Mouse (Mus musculus) myocyte (in vitro differentiated cells): ENCODE data around the gene Bend3. TPM values are rescaled to one million over a fixed set of nuclear protein-coding genes. Genes with fewer than 3 reads are reported as not detected.

Experiments
- H3K27me3 ChIP-seq: one replicate; pipeline ENCODE4 v1.6.1; 2011; ENCODE audit not compliant: control insufficient read depth, insufficient read depth, insufficient read length
- H3K36me3 ChIP-seq: one replicate; pipeline ENCODE4 v1.6.1; 2011; ENCODE audit not compliant: control insufficient read depth, insufficient read depth
- H3K4me2 ChIP-seq: one replicate; pipeline ENCODE4 v1.6.1; 2011; ENCODE audit warnings: low read depth, control low read depth
- H3K4me3 ChIP-seq: one replicate; pipeline ENCODE4 v1.5.1; 2011; ENCODE audit warnings: mild to moderate bottlenecking, control low read depth, moderate library complexity
- H3K79me2 ChIP-seq: one replicate; pipeline ENCODE4 v1.6.1; 2011; ENCODE audit not compliant: control insufficient read depth, insufficient read depth
- H3ac ChIP-seq: one replicate; pipeline ENCODE4 v1.6.1; 2011; ENCODE audit not compliant: control insufficient read depth, insufficient read length
- CEBPB ChIP-seq: IDR thresholded peaks from 2 replicates; pipeline ENCODE4 v1.6.1; 2011; ENCODE audit warnings: mild to moderate bottlenecking, moderate library complexity; ENCODE audit not compliant: poor library complexity, insufficient read depth, severe bottlenecking
- E2F4 ChIP-seq: IDR thresholded peaks from one replicate; pipeline ENCODE4 v1.6.1; 2011; ENCODE audit warnings: mild to moderate bottlenecking, control low read depth, moderate library complexity; ENCODE audit not compliant: insufficient read depth
- MAX ChIP-seq: IDR thresholded peaks from one replicate; pipeline ENCODE4 v1.6.1; 2011; ENCODE audit warnings: low read depth, mild to moderate bottlenecking, control low read depth
- MYOD1 ChIP-seq, 3 experiments: IDR thresholded peaks; one replicate each; pipeline ENCODE4 v1.6.1; 2011; ENCODE audit warnings: control low read depth in 2 of 3, low read depth in 2 of 3, mild to moderate bottlenecking in 2 of 3, moderate library complexity in 1 of 3; ENCODE audit not compliant: insufficient read length in 2 of 3, control insufficient read depth in 1 of 3
- MYOG ChIP-seq, 3 experiments: IDR thresholded peaks; one replicate each; pipeline ENCODE4 v1.6.1; 2011; ENCODE audit warnings: control low read depth in 2 of 3, low read depth in 2 of 3, mild to moderate bottlenecking in 2 of 3; ENCODE audit not compliant: insufficient read length in 2 of 3, control insufficient read depth in 1 of 3, insufficient read depth in 1 of 3
- POLR2A ChIP-seq: IDR thresholded peaks from one replicate; pipeline ENCODE4 v1.6.1; 2011; ENCODE audit warnings: low read depth, mild to moderate bottlenecking, control low read depth, moderate library complexity; ENCODE audit not compliant: insufficient read length
- POLR2AphosphoS2 ChIP-seq: IDR thresholded peaks from one replicate; pipeline ENCODE4 v1.6.1; 2011; ENCODE audit warnings: low read depth, control low read depth; ENCODE audit not compliant: insufficient read length
- REST ChIP-seq: IDR thresholded peaks from one replicate; pipeline ENCODE4 v1.6.1; 2011; ENCODE audit warnings: mild to moderate bottlenecking, control low read depth, moderate library complexity; ENCODE audit not compliant: insufficient read depth, insufficient read length
- SRF ChIP-seq: IDR thresholded peaks from one replicate; pipeline ENCODE4 v1.6.1; 2011; ENCODE audit warnings: low read depth; ENCODE audit not compliant: control insufficient read depth, insufficient read length
- TCF12 ChIP-seq: IDR thresholded peaks from one replicate; pipeline ENCODE4 v1.6.1; 2011; ENCODE audit warnings: mild to moderate bottlenecking, control low read depth; ENCODE audit not compliant: poor library complexity, insufficient read depth, severe bottlenecking
- TCF3 ChIP-seq: IDR thresholded peaks from one replicate; pipeline ENCODE4 v1.6.1; 2011; ENCODE audit warnings: low read depth, control low read depth; ENCODE audit not compliant: insufficient read length
- USF1 ChIP-seq: IDR thresholded peaks from one replicate; pipeline ENCODE4 v1.6.1; 2011; ENCODE audit warnings: low read depth, mild to moderate bottlenecking, control low read depth, moderate library complexity
- polyA plus RNA-seq: library from polyadenylated mRNA; unstranded; fragments of >200 nt; fragmentation: generic; extraction: Trizol; gene quantifications from one replicate; pipeline ENCODE4 v1.2.1, GENCODE M21; 2012; ENCODE audit warnings: missing spikeins

The Bend3 gene
- polyA plus RNA-seq, 1 experiment = 3.0 TPM

DNA sequence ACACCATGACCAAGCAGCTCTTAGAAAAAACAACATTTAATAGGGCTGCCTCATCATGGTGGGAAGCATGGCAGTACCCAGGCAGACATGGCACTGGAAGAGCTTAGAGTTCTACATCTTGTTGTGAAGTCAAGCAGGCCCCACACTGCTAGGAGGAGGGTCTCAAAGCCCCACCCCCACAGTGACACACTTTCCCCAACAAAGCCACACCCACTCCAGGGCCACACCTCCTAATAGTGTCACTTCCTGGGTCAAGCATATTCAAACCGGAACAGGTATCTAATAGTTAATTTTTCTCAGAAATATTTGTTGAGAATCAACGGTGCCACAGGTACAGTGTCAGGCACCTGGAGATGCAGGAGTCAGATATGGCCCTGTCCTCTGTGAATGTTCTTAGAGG, 12.4 kb upstream of the Bend3 start:
- Histone ChIP-seq H3K4me2 (no peak overlapping the region), H3K4me3 (no peak overlapping the region), H3K36me3 (no peaks in the 10 kb centered on the region), H3ac (no peak overlapping the region), H3K27me3 (no peaks in the 10 kb centered on the region), H3K79me2 (no peaks in the 10 kb centered on the region)
- TF ChIP-seq E2F4 (no peak), CEBPB (no peak), TCF3 (no peak), SRF (no peak)

DNA sequence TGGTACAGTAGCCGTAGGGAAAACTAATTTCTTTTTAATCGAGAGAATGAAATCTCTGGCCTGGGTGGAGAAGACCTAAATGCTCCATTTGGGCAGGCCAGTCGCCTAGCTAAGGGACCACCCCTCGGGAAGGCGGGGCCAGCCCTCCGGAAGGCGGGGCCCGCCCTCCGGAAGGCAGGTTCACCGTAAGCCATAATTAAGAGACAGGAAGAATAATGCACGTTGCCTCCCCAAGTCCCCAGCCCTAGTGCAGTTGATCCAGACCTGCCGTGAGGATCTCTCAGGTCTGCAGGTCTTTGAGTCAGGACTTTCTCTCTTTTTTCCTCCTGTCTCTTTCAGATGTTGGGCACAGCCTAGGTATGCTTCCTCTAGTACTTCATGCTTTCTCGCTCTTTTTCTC, 11.0 kb upstream of the Bend3 start:
- no peak for TF ChIP-seq CEBPB
- TF ChIP-seq SRF = no peak
- TF ChIP-seq MAX = no peak
- no peak for TF ChIP-seq USF1
- no peak for TF ChIP-seq TCF12
- no peak for TF ChIP-seq POLR2AphosphoS2
- no peak for TF ChIP-seq POLR2A
- no peak for TF ChIP-seq REST
- no peak for TF ChIP-seq E2F4
- TF ChIP-seq MYOD1 (IDR thresholded peaks at IDR 0.05; ENCODE audit: control insufficient read depth in 1 of 3, insufficient read length in 2 of 3, low read depth in 2 of 3) = no peak
- TF ChIP-seq TCF3 = no peak
- TF ChIP-seq MYOG (IDR thresholded peaks at IDR 0.05; ENCODE audit: control insufficient read depth in 1 of 3, insufficient read depth in 1 of 3, insufficient read length in 2 of 3, low read depth in 2 of 3) = no peak
- no peaks in the 10 kb centered on the region for H3K27me3 ChIP-seq
- no peaks in the 10 kb centered on the region for H3K79me2 ChIP-seq
- no peak overlapping the region for H3ac ChIP-seq
- no peaks in the 10 kb centered on the region for H3K36me3 ChIP-seq
- no peak overlapping the region for H3K4me2 ChIP-seq
- H3K4me3 ChIP-seq = no peak overlapping the region

DNA sequence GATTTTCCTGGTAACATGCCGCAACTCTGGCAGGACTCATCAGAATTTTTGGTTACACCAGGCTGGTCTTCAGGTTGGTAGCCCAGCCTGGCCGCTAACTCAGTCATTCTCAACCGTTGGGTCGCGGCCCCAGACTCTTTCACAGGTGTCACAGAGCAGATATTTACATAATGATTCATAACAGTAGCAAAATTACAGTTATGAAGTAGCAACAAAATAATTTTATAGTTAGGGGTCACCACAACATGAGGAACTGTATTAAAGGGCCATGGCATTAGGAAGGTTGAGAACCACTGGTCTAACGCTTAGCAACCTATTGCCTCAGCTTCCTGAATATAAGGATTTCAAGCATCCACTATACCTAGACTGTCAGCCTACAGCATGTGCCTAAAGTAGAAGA, 10.3 kb upstream of the Bend3 start:
- no peaks in the 10 kb centered on the region for H3K79me2 ChIP-seq
- no peak overlapping the region for H3ac ChIP-seq
- H3K4me2 ChIP-seq = no peak overlapping the region
- TF ChIP-seq MYOD1 (IDR thresholded peaks at IDR 0.05; ENCODE audit: control insufficient read depth in 1 of 3, insufficient read length in 2 of 3, low read depth in 2 of 3) = no peak
- no peaks in the 10 kb centered on the region for H3K27me3 ChIP-seq
- H3K36me3 ChIP-seq = no peaks in the 10 kb centered on the region
- no peak overlapping the region for H3K4me3 ChIP-seq

DNA sequence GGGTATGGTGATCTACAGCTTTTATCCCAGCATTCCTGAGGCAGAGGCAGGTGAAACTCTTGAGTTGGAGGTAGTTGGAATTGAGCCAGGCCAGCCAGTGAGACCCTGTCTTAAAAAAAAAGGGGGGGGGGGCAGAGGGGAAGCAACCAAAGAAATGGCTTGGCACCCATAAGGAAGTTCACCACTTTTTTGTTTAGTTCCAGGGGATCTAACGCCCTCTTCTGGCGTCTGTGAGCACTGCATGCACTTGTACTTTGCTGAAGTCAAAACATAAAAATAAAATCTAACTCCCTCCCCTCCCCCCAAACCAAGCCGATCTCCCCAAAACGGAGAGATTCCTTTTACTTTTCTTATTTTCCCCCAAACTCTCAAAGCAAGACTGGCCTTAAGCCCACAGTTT, 3.3 kb upstream of the Bend3 start:
- Histone ChIP-seq H3ac (no peak overlapping the region), H3K4me2 (no peak overlapping the region), H3K79me2 (peaks cover 5% of the 10 kb centered on the region), H3K4me3 (no peak overlapping the region), H3K27me3 (no peaks in the 10 kb centered on the region), H3K36me3 (no peaks in the 10 kb centered on the region)
- TF ChIP-seq E2F4 (no peak), MAX (no peak), USF1 (no peak), MYOG (IDR thresholded peaks at IDR 0.05; ENCODE audit: control insufficient read depth in 1 of 3, insufficient read depth in 1 of 3, insufficient read length in 2 of 3, low read depth in 2 of 3) (no peak), TCF12 (no peak), POLR2AphosphoS2 (no peak), POLR2A (no peak), REST (no peak), CEBPB (no peak)

DNA sequence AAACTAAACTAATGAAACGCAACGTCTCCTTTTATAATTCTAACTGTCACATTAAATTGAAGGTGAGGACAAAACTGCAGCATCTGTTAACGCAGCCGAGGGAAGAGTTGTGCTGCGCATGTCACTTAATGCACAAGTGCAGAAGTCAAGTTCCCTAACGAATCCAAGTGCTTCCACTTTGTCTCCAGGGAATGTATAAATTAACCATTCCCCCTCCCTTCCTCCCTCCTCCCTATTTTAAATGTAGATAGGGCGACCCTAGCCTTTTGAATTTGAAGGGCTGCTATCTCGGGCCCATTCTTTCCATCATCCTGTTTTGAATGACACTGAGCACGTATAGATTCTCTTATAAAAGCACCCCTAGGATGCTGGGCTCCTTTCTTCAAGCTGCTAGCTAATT, 1.2 kb upstream of the Bend3 start:
- peak overlapping the region; percentile 69 for H3K4me2 ChIP-seq
- TF ChIP-seq USF1 = no peak
- no peak for TF ChIP-seq POLR2A
- TF ChIP-seq E2F4 = no peak
- TF ChIP-seq MAX = no peak
- TF ChIP-seq TCF12 = no peak
- TF ChIP-seq SRF = no peak
- TF ChIP-seq CEBPB = no peak
- TF ChIP-seq POLR2AphosphoS2 = no peak
- TF ChIP-seq MYOG (IDR thresholded peaks at IDR 0.05; ENCODE audit: control insufficient read depth in 1 of 3, insufficient read depth in 1 of 3, insufficient read length in 2 of 3, low read depth in 2 of 3) = no peak
- no peak for TF ChIP-seq TCF3
- no peak for TF ChIP-seq MYOD1 (IDR thresholded peaks at IDR 0.05; ENCODE audit: control insufficient read depth in 1 of 3, insufficient read length in 2 of 3, low read depth in 2 of 3)
- TF ChIP-seq REST = no peak
- no peak overlapping the region for H3ac ChIP-seq
- H3K27me3 ChIP-seq = no peaks in the 10 kb centered on the region
- H3K4me3 ChIP-seq = peak overlapping the region; percentile 44
- H3K36me3 ChIP-seq = no peaks in the 10 kb centered on the region
- peaks cover 17% of the 10 kb centered on the region for H3K79me2 ChIP-seq
